Mouse (Mus musculus) T-cell, adult 66 days (primary cell): Measurements from ENCODE around the gene Il7r. TPM values are rescaled to one million over a fixed set of nuclear protein-coding genes. Genes with fewer than 3 reads are reported as not detected.

Experiments
- total RNA-seq, 2 experiments: library from RNA; stranded (reverse); gene quantifications; 3 replicates in 1 of 2; 4 replicates in 1 of 2; pipeline ENCODE4 v1.2.4; 2023

Il7r gene
- 100 to 1,000 TPM; 278 to 358 TPM for total RNA-seq

DNA sequence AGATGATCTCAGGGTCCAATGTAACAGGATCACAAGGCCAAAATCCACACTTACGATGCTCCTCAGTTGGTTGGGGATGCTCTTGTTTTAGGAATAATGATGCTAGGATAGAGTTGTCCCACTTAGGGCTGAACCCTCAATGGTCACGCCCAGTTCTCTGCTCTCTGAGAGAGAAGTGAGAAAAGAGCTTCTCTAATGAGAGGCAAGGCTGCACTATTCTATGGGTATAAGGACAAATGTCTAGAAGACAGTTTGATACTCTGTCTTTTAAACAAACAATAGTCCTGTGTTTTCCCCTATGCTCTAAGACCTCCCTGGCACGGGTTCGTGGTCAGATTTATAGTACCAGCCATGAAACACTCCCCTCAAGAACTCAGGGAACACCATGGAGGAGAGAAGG is at the start of gene Il7r:
Gene Il7r, minus strand, starts transcription at position 101 of the 400 bp plus-strand sequence.

Other genes starting within 250 kb of the Il7r start
- gene Ugt3a2, start 194.6 kb downstream of the Il7r start, total RNA-seq: not detected
- not detected for gene Capsl, start 94.1 kb downstream of the Il7r start, total RNA-seq
- gene Spef2, start 218.7 kb upstream of the Il7r start, total RNA-seq: 1 to 10 TPM; 2.7 to 3.1 TPM